Mouse (Mus musculus) Muller cell, postnatal 12 days (primary cell): ENCODE measurements around the gene Actn1.
A peak's percentile ranks its signal among the peaks of the same experiment; 100 is the strongest.

Experiments
- DNase-seq: peaks from one replicate; pipeline ENCODE4 v3.0.0-alpha.2; 2015; ENCODE audit errors: inconsistent ontology term

Gene Actn1

DNA sequence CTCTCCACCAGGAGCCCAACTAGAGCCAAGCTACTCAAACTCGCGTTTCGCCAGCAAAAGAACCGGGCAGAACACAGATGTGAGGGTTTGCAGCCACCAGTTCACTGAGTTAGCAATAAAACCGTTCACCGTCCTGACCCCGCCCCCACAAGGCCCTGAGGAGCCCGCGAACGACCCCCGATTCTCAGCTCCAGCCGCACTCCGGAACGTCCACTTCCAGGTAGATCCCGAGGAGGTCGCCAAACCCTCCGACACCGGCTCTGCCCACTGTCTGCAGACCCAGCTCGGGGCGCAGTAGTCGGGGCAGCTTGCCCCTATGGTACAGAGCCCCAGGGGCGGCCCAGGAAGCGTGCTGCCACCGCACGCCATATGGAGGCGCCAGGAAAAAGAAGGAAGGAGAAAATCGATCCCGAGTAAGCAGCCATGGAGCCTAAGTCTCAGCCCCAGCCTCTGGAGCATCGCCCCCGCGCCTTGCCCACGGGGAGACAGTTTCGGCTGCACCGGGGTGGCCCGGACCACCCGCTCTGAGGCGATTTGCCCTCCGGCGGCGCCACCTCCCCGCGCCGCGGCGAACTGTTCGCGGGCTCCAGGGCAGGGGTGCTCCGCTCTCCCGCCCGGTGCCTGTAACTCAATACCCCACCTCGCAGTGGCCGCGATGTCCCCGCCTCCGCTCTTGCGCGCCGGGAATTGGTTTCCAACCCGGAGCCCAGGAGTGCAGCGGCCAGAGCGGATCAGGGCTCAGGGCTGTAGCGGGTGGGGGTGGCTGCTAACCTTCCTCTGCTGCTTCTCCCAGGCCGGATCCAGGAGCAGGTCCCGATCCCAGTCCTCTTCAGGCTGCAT, 735 bp downstream of the Actn1 start:
- DNase-seq: peak; percentile 87

- peak; percentile 66 for DNase-seq
Measured at GRCm38 (mm10) chr12:80258520-80259215, 1.5 kb downstream of the Actn1 start.

- no peak for DNase-seq
Measured at GRCm38 (mm10) chr12:80251978-80252377, 8.2 kb downstream of the Actn1 start.

DNA sequence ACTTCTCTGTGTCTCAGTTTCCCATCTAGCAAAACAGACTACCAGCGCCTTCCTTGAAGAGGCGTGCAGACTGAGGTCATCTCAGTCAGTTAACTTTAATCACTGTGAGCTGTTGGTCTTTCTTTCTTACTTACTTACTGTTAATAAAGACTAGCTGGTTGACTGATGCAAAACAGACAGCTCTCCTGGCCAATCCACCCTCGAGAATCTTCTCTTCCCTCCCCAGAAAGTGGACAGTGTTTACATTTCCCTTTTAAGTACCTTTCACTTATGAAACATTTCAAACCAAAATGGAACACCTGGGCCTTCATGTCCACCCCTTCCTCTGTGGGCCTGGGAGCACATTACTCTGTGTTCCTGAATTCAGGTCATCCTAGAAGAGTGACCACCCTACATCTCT, 8.6 kb downstream of the Actn1 start:
- DNase-seq: no peak

GRCm38 (mm10) chr12:80249539-80249938, 10.6 kb downstream of the Actn1 start:
- DNase-seq: no peak

DNA sequence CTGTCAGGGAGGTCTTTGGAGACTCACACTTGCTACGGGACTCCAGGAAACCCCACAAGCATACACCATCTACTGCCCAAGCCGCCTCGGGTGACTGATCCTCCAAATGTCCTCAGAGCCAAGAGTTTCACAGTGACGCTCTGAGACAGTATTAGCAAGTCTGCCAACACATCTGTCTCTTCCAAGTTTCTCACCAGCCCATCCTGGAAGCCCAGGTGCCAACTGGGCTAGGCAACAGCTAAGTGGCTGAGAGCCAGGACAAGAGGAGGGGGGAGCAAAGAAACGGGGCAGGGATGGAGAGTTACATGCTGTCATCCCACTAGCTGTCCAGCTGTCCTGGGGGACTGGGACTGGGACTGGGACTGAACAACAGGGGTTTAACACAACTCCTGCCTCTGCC, 13.1 kb downstream of the Actn1 start:
- peak; percentile 58 for DNase-seq

- DNase-seq: no peak
Measured at GRCm38 (mm10) chr12:80246505-80246904, 13.7 kb downstream of the Actn1 start.

GRCm38 (mm10) chr12:80244755-80245154, 15.4 kb downstream of the Actn1 start:
- DNase-seq: no peak

DNA sequence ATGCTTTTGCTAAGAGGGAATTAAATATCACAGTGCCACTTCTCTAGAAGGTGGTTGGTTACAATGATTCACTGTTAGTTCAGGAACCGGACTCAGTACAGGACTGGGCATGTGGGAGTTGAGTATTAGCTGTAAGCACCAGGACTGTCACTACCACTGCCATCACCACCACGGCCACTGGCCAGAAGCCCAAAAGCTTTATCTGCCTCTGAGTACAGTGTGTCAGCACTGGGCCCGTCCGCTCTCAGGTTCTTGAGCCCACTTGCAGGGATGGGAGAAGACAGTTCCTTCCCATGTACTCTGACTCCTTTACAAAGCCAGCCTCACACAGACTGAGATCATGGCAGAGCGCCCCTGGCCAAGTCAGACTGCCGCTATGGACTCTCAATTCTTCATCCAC, 16.0 kb downstream of the Actn1 start:
- DNase-seq: no peak

DNA sequence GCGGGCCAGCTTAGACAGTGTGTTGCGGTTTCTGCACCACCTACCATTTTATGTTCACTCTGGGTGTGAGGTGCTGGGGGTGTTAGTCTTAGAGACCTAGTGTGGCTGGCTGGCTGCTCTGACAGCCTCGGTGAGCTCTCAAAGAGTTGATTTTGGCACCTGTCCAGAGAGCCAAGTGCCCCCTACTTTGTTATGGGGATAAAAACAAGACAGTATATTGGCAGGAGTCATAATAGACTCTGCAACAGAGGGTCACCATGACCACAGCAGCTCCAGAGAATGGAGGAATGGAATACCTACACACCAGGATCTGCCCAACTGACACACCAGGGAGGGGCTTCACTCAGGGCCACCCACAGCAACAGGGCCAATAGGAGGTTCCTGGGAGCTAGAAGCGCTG, 16.8 kb downstream of the Actn1 start:
- DNase-seq: no peak

GRCm38 (mm10) chr12:80239445-80239844, 20.7 kb downstream of the Actn1 start:
- no peak for DNase-seq

GRCm38 (mm10) chr12:80238523-80238922, 21.6 kb downstream of the Actn1 start:
- no peak for DNase-seq

GRCm38 (mm10) chr12:80235295-80235694, 24.9 kb downstream of the Actn1 start:
- DNase-seq: no peak

- no peak for DNase-seq
Measured at GRCm38 (mm10) chr12:80234226-80234625, 25.9 kb downstream of the Actn1 start.

GRCm38 (mm10) chr12:80232840-80233218, 27.3 kb downstream of the Actn1 start:
- no peak for DNase-seq

DNA sequence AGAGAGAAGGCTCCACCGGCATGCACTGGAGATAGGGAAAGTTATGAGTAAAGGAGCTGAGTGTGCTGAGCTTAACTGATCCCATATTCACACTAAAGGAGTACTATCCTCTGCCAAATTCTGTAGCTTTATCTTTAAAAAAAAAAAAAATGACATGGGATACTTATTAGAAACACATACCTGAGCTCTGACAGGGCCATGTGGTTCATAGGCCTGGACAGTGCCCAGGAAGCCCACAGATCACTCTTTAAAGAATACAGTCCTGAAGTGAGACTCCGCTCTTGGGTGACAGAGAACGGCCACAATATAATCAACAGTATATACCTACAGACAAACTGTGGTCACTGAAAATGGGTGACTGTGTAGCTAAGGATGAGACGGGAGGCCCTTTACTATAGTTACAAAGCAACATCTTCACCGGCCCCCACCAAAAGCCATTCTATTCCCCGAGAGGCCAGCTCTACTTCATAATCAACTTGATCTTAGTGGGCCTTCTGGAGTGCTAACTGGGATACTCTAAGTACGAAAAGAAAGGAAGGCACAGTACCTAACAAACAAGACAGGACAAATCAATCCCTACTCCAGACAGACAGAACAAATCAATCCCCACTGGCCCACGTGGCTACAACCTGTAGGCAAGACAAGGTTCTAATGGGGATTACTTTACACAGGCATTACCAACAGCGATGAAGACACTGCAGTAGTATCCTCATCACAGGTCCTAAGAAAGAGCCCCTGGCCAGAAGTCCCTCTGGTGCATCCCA, 27.9 kb downstream of the Actn1 start:
- no peak for DNase-seq

DNA sequence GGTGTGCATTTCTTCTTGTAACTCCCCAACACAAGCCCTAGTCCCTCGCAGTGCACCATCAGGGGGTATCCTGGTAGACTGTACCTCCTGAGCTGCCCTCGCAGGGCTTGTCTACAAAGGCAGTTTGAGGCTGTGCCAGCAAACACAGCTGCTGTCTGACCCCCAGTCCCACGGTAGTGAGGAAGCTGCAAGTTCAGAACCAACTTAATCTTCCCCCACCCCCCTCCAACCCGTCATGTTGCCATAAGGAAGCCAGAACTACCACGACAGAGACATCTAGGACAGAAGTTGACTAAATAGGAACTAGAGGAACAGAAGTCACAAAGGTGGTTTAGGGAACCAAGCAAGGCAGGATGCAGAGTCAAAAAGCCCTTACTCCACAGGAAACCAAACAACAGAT, 28.9 kb downstream of the Actn1 start:
- DNase-seq: no peak

DNA sequence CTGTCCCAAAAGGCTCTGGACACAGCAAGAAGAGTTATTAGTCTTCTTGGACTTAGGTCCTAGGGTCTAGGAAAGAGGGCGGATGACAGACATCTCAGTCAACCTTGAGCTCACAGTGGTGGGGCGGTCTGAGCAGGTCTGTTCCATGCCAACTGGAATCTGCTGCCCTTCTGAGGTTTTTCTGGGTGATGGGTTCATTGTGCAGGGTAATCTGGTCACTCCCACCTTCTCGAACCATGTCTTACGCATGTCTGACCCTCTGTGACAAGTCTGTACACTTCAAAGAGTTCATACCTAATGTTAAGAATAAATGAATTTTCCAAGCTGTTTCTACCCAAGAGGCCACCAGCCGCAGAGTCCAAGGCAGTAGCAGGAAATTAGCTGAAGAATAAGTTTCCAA, 29.3 kb downstream of the Actn1 start:
- no peak for DNase-seq

GRCm38 (mm10) chr12:80230111-80230700, 30.0 kb downstream of the Actn1 start:
- peak; percentile 84 for DNase-seq

GRCm38 (mm10) chr12:80229010-80229800, 31.0 kb downstream of the Actn1 start:
- peak; percentile 63 for DNase-seq

- no peak for DNase-seq
Measured at GRCm38 (mm10) chr12:80228356-80228755, 31.8 kb downstream of the Actn1 start.
